Mouse (Mus musculus): Measurements from ENCODE around the gene Ralgapa2. TPM values are rescaled to one million over a fixed set of nuclear protein-coding genes. Genes with fewer than 3 reads are reported as not detected.

The Ralgapa2 gene
- polyA plus RNA-seq, 1 experiment from 2014 or later: 8.7 TPM

DNA sequence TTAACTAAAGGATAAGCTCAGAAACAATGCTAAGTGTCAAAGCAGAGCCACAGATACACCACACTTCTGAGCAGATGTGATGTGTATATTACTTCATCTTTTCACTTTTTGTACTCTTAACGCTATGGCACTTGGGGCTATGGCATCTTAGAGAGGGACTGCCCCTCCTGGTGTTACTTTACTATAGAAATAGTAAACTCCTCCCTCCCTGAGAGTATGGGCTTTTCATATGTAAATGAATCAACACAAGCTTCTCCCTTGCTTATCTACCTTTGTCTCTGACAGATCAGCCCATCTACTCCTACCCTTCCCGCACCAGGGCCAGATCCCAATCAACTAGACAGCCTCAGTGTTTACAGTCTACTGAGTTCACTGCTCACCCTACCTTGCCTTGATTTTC, 111.4 kb downstream of the Ralgapa2 start:
- Histone ChIP-seq H3K9me3 (ENCODE audit: low read depth, low read length) (no peaks in the 10 kb centered on the region), H3K9ac (no peak overlapping the region), H3K4me1 (ENCODE audit: insufficient read depth) (no peaks in the 10 kb centered on the region), H3K4me2 (no peak overlapping the region), H3K36me3 (ENCODE audit: insufficient read depth) (no peaks in the 10 kb centered on the region), H3K27me3 (ENCODE audit: insufficient read depth, low read length) (no peaks in the 10 kb centered on the region), H3K27ac (ENCODE audit: low read depth) (no peak overlapping the region), H3K4me3 (ENCODE audit: low read depth, low read length) (no peak overlapping the region)
- WGBS: 38% methylated on average over 2 of the region's 2 CpGs
- DNase-seq (no peak), ATAC-seq (ENCODE audit: insufficient read depth) (no peak)
- TF ChIP-seq CTCF (IDR thresholded peaks at IDR 0.05; ENCODE audit: low read depth): no peak

DNA sequence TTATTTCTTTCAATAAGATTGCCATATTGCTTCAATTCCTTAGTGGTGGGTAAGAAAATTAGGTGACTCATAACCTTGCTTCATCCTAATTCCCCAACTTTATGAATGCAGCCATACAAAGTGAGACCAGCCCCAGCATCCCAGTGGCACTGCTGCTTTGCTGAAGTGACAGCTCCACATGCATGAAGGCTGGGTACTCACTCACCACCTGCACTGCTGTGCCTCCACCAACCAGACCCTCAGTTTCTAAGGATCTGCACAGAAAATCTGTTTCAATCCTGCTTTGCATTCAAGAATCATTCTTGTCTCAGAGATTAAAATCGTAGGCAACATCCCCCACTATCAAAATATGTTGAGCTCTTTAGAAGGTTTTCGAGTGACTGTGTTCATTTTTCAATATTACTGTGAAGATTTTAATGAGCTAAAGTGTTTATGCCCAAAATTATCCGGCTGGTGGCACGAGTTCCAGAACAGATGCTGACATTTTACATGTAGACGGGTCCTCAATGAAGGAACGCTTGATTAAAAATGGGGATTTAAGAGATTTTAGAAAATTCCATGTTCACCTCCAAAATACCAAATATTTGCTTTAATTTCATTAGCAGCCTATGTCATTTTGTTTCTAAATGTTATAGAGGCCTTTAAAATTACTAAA, 113.8 kb downstream of the Ralgapa2 start:
- no peak overlapping the region for H3K27ac ChIP-seq (ENCODE audit: low read depth)
- no peaks in the 10 kb centered on the region for H3K27me3 ChIP-seq (ENCODE audit: insufficient read depth, low read length)
- DNase-seq (no peak), ATAC-seq (ENCODE audit: insufficient read depth) (no peak)
- no peaks in the 10 kb centered on the region for H3K36me3 ChIP-seq (ENCODE audit: insufficient read depth)
- no peaks in the 10 kb centered on the region for H3K9me3 ChIP-seq (ENCODE audit: low read depth, low read length)
- no peak overlapping the region for H3K4me2 ChIP-seq
- no peak for TF ChIP-seq CTCF (IDR thresholded peaks at IDR 0.05; ENCODE audit: low read depth)
- H3K4me3 ChIP-seq (ENCODE audit: low read depth, low read length): no peak overlapping the region
- WGBS: 85% methylated on average over 6 of the region's 6 CpGs
- no peak overlapping the region for H3K9ac ChIP-seq
- no peaks in the 10 kb centered on the region for H3K4me1 ChIP-seq (ENCODE audit: insufficient read depth)

DNA sequence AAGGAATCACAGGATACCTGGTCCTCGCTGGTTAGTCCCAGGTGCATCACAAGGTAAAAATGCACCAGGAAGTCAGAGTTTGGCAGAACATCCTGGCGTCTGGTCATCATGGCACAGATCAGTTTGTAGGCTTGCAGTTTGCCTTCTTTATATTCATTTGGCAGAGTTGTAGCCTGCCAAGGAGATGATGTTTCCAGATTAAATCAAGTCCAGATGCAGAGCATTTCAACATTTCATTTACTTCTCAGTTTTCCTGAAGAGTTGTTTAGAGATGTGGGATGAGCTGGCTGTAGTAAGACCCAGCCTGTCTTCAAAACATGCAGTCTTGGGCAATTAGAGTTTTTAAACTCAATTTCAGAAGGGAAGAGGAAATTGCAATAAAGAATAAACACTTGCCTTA, 124.9 kb downstream of the Ralgapa2 start:
- no peak for TF ChIP-seq CTCF (IDR thresholded peaks at IDR 0.05; ENCODE audit: low read depth)
- H3K36me3 ChIP-seq (ENCODE audit: insufficient read depth): peaks cover 2% of the 10 kb centered on the region; the same call in 1 of the 2 replicates
- H3K4me1 ChIP-seq (ENCODE audit: insufficient read depth): no peaks in the 10 kb centered on the region
- H3K4me2 ChIP-seq: no peak overlapping the region
- no peaks in the 10 kb centered on the region for H3K9me3 ChIP-seq (ENCODE audit: low read depth, low read length)
- H3K9ac ChIP-seq: no peak overlapping the region
- no peak overlapping the region for H3K27ac ChIP-seq (ENCODE audit: low read depth)
- 69% methylated on average over 2 of the region's 2 CpGs for WGBS
- ATAC-seq (ENCODE audit: insufficient read depth) (no peak), DNase-seq (peak; percentile 22)
- no peak overlapping the region for H3K4me3 ChIP-seq (ENCODE audit: low read depth, low read length)
- H3K27me3 ChIP-seq (ENCODE audit: insufficient read depth, low read length): no peaks in the 10 kb centered on the region

DNA sequence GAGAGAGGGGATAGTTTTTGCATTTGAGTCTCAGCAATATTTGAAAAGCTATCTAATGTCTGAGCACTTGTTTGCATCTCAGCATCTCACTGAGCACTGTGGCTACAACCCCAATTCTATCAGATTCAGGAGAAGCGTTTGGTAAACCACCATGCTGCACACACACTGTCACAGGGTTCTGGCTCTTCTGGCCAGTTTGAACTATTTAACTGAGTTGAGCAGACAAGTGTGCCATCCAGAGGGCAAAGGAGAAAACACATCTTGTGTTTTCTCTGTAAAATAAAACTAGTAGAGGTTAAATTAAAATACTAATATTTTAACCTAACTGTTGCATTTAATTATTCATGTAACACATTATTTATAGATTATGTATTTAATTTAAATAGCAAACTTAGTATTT, 127.6 kb downstream of the Ralgapa2 start:
- H3K27me3 ChIP-seq (ENCODE audit: insufficient read depth, low read length): no peaks in the 10 kb centered on the region
- no peaks in the 10 kb centered on the region for H3K4me1 ChIP-seq (ENCODE audit: insufficient read depth)
- no peak overlapping the region for H3K9ac ChIP-seq
- peak; percentile 35 for DNase-seq
- H3K27ac ChIP-seq (ENCODE audit: low read depth): no peak overlapping the region
- no peak overlapping the region for H3K4me3 ChIP-seq (ENCODE audit: low read depth, low read length)
- ATAC-seq (ENCODE audit: insufficient read depth): peak; percentile 63; the same call in 1 of the 2 replicates
- peaks cover 2% of the 10 kb centered on the region; the same call in 1 of the 2 replicates for H3K36me3 ChIP-seq (ENCODE audit: insufficient read depth)
- no peaks in the 10 kb centered on the region for H3K9me3 ChIP-seq (ENCODE audit: low read depth, low read length)
- WGBS: 40% methylated on average over 1 of the region's 1 CpGs
- no peak overlapping the region for H3K4me2 ChIP-seq
- TF ChIP-seq CTCF (IDR thresholded peaks at IDR 0.05; ENCODE audit: low read depth): peak; percentile 24; the same call in 1 of the 2 replicates

DNA sequence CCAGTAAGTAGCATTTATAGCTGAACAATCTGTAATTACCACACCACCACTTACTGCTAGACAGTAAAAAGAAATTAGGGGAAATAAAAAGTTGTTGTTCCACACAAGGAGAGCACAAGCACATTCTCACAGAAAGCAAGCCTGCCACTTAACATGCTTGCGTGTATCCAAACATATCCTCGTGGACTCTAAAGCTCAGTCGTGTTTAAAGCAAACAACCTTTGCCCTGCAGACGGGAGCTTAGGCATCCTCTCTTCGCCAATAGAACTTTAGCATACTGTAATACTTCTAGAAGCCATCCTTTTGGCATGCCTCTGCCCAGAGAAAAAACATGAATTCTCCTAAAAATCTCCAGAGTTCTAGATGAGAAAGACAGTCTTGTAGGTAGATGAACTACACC, 135.9 kb downstream of the Ralgapa2 start:
- WGBS: 57% methylated on average over 5 of the region's 5 CpGs
- ATAC-seq (ENCODE audit: insufficient read depth): no peak
- no peak for TF ChIP-seq CTCF (IDR thresholded peaks at IDR 0.05; ENCODE audit: low read depth)

DNA sequence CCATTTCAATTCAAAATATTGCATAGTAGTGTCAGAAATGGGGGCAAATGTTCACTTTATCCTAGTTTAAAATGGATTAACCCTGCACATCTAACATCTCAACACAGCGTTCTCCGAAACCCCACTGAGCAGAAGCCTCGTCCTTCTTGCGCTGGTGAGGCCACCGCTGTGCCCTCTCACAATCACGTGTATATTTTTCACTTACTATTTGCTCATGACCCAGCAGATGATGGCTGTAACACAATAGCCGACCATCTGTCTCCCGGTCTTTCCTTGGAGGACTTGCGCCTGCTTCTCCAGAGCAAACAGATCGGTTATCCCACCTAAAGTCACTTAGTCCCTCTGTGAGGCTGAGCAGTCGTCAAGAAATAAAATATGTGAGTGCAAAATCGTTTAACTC, 146.0 kb downstream of the Ralgapa2 start:
- Histone ChIP-seq H3K9ac (no peak overlapping the region), H3K4me3 (ENCODE audit: low read depth, low read length) (no peak overlapping the region), H3K9me3 (ENCODE audit: low read depth, low read length) (no peaks in the 10 kb centered on the region), H3K36me3 (ENCODE audit: insufficient read depth) (no peaks in the 10 kb centered on the region), H3K4me2 (no peak overlapping the region), H3K27me3 (ENCODE audit: insufficient read depth, low read length) (no peaks in the 10 kb centered on the region), H3K27ac (ENCODE audit: low read depth) (no peak overlapping the region), H3K4me1 (ENCODE audit: insufficient read depth) (no peaks in the 10 kb centered on the region; the same call in none of the 2 replicates)
- ATAC-seq (ENCODE audit: insufficient read depth): no peak
- no peak for TF ChIP-seq CTCF (IDR thresholded peaks at IDR 0.05; ENCODE audit: low read depth)
- WGBS: 33% methylated on average over 12 of the region's 12 CpGs
- DNase-seq: peak; percentile 17

More for the DNA sequence above, 135.9 kb downstream of the Ralgapa2 start:
- no peak overlapping the region for H3K9ac ChIP-seq
- H3K27ac ChIP-seq (ENCODE audit: low read depth): no peak overlapping the region
- DNase-seq: no peak
- no peaks in the 10 kb centered on the region for H3K27me3 ChIP-seq (ENCODE audit: insufficient read depth, low read length)
- no peak overlapping the region for H3K4me2 ChIP-seq
- H3K4me3 ChIP-seq (ENCODE audit: low read depth, low read length): no peak overlapping the region
- H3K4me1 ChIP-seq (ENCODE audit: insufficient read depth): no peaks in the 10 kb centered on the region
- H3K36me3 ChIP-seq (ENCODE audit: insufficient read depth): no peaks in the 10 kb centered on the region
- no peaks in the 10 kb centered on the region for H3K9me3 ChIP-seq (ENCODE audit: low read depth, low read length)

DNA sequence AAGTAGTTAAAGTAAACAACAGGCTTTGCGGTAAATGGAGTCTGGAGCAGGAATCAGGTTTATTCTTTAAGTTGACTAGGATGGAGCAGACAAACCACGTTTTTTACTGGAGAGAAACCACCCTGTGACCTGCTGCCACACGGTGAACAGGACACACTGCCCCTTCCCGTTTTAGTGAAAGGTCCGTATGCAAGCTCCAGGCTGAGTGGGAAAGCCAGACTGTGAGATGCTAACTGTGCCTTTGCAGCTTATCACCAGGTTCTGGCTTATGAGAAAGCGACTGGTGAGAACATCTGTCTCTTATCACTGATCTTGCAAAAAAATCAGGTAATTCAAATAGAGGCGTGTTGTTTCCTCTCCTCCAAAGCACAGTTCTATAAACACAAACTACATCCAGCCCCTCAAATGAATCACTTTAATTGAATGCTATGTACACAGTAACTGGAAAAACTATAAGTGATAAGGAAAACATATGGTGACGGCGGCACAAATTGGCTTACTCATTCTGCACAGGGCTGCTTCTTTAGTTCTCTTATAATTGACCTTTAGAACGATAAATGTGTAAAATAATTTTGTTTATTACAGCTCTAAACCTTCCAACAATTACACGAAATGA, 146.7 kb downstream of the Ralgapa2 start:
- no peak for TF ChIP-seq CTCF (IDR thresholded peaks at IDR 0.05; ENCODE audit: low read depth)
- Histone ChIP-seq H3K4me2 (no peak overlapping the region), H3K4me1 (ENCODE audit: insufficient read depth) (no peaks in the 10 kb centered on the region; the same call in none of the 2 replicates), H3K27me3 (ENCODE audit: insufficient read depth, low read length) (no peaks in the 10 kb centered on the region), H3K27ac (ENCODE audit: low read depth) (no peak overlapping the region), H3K4me3 (ENCODE audit: low read depth, low read length) (no peak overlapping the region), H3K9ac (no peak overlapping the region), H3K9me3 (ENCODE audit: low read depth, low read length) (no peaks in the 10 kb centered on the region), H3K36me3 (ENCODE audit: insufficient read depth) (no peaks in the 10 kb centered on the region)
- DNase-seq (peak; percentile 26), ATAC-seq (ENCODE audit: insufficient read depth) (peak; percentile 68; the same call in 1 of the 2 replicates)
- WGBS: 23% methylated on average over 11 of the region's 11 CpGs
